Mouse (Mus musculus) mammary gland, adult 2 months (tissue): Measurements from ENCODE around the gene Dck. TPM values are rescaled to one million over a fixed set of nuclear protein-coding genes. Genes with fewer than 3 reads are reported as not detected.

ENCODE experiments used
- polyA plus RNA-seq: library from polyadenylated mRNA; depleted of rRNA; stranded (reverse); fragments of >200 nt; gene quantifications from 2 replicates; pipeline ENCODE4 v1.2.3, GENCODE M21; 2012; ENCODE audit warnings: low replicate concordance; rRNA removed

Gene Dck
- 4.5 and 5.5 TPM in 2 replicates for polyA plus RNA-seq

DNA sequence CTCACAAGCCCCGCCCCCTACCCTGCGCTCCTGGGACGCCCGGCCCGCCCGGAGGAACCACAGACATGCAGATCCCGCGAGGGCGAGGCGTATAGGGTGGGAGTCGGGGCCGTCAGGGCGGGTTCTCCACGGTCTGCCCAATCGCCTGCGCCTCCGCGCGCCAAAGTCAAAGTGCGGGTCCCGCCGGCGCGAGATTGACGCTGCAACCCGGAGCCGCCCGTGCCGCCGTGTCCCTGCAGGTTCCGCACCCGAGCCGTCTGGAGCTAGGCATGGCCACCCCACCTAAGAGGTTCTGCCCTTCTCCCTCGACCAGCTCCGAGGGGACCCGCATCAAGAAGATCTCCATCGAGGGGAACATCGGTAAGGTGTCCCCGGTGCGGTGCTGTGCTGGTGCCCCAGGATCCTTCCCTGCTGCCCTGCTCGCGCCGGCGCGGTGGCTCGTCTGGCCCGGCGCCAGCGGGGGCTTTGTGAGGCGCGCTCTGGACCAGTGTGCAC is at the start of gene Dck:
Gene Dck, plus strand, starts transcription at position 10 of the 495 bp plus-strand sequence.

DNA sequence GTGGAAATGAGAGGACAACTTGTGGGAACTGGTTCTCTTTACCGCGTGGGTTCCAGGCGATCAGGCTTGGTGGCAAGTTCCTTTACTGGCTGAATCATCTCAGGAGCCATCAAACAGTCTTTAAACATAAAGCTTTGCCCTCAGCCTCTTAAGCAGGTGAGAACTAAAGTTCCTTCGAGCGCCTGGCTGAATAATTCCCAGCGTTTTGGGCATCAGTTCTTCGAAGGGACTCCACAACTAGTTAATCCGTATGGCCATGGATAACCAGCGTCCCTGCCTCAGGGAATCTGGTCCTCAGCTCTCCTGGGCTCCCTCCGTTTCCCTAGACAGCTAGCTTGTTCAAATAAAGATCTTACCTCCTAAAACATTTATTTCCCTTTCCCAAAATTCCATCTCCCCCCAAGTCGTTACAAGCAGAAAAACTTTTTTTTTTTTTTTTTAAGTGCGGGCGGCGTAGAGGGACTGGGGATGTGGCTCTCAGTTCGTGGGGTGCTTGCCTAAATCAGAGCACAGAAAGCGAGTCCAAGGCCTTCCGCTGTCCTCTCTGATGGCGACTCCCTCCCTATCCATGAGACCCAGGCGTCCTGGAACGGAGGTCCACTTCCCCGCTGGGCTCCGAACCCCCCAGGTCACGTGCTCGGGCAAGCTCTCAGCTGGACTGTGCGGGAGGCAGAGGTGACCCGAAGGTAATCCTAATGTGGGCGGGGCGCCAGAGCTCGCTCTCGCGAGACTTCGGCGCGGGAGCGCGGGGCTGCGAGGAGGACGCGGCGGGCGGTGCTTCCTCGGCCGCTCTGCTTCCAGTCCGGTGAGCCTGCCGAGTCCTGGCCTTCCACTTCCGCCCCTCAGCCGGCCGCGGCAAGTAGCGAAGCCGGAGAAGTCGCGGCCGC is 44.4 kb upstream of the Dck start, which contains the start of gene Mob1b:
Gene Mob1b, plus strand, starts transcription at position 740 of the 887 bp plus-strand sequence.

Other genes starting within 250 kb of the Dck start
- 16.2 and 22.2 TPM in 2 replicates for gene Jchain, start 237.1 kb upstream of the Dck start, polyA plus RNA-seq
- 6.4 and 10.4 TPM in 2 replicates for gene Utp3, start 210.5 kb upstream of the Dck start, polyA plus RNA-seq
- 4.1 and 5.3 TPM in 2 replicates for gene Rufy3, start 200.0 kb upstream of the Dck start, polyA plus RNA-seq
- gene Grsf1, start 88.8 kb upstream of the Dck start, polyA plus RNA-seq, result 20.7 and 35.7 TPM in 2 replicates
- gene Mob1b, start 44.1 kb upstream of the Dck start, polyA plus RNA-seq, result 2.2 and 4.6 TPM in 2 replicates
- 3.7 and 6.6 TPM in 2 replicates for gene Slc4a4, start 121.8 kb downstream of the Dck start, polyA plus RNA-seq